Mouse (Mus musculus): ENCODE data around the gene Deup1. TPM values are rescaled to one million over a fixed set of nuclear protein-coding genes. Genes with fewer than 3 reads are reported as not detected.

Deup1 gene
- polyA plus RNA-seq, 1 experiment, result not detected

DNA sequence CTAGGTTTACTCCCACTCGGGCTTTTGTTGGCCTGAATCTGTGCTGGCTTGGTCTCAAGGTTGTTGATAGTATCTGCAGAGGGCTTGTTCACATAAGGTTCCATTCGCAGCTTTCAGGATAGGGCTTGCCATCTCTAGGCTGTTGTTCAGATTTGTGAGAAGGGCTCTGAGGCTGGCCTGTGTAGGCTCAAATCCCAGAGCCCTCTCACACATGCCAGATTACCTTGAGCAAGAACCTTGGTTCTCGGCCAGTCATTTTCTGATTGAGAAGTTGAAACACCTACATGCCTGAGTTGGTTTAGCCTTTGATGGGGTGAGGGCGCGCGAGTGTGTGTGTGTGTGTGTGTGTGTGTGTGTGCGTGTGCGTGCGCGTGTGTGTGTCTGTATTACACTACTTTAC lies 105.4 kb downstream of the Deup1 start:
- Histone ChIP-seq H3K79me2 (ENCODE audit: control insufficient read depth, insufficient read depth) (no peaks in the 10 kb centered on the region), H3K4me3 (ENCODE audit: insufficient read depth, poor library complexity, severe bottlenecking) (no peak overlapping the region), H3ac (ENCODE audit: control insufficient read depth, insufficient read length, low read depth) (no peak overlapping the region), H3K27me3 (ENCODE audit: control insufficient read depth, insufficient read depth, insufficient read length) (no peaks in the 10 kb centered on the region), H3K36me3 (ENCODE audit: control insufficient read depth, insufficient read depth) (no peaks in the 10 kb centered on the region), H3K79me3 (ENCODE audit: low read depth) (no peaks in the 10 kb centered on the region)
- no peak for TF ChIP-seq MAX (IDR thresholded peaks at IDR 0.05)
- TF ChIP-seq FOSL1 (IDR thresholded peaks at IDR 0.05; ENCODE audit: insufficient read depth, low read length, poor library complexity, severe bottlenecking), result no peak
- no peak for TF ChIP-seq MYOG (IDR thresholded peaks at IDR 0.05; ENCODE audit: control insufficient read depth, extremely low read depth, insufficient read length)
- TF ChIP-seq CEBPB (IDR thresholded peaks at IDR 0.05; ENCODE audit: low read depth), result no peak
- TF ChIP-seq USF1 (IDR thresholded peaks at IDR 0.05; ENCODE audit: low read depth), result no peak
- no peak for TF ChIP-seq MYOD1 (IDR thresholded peaks at IDR 0.05; ENCODE audit: control insufficient read depth, insufficient read length, low read depth)
- TF ChIP-seq CTCF (IDR thresholded peaks at IDR 0.05; ENCODE audit: control insufficient read depth, insufficient read depth, insufficient read length), result no peak

DNA sequence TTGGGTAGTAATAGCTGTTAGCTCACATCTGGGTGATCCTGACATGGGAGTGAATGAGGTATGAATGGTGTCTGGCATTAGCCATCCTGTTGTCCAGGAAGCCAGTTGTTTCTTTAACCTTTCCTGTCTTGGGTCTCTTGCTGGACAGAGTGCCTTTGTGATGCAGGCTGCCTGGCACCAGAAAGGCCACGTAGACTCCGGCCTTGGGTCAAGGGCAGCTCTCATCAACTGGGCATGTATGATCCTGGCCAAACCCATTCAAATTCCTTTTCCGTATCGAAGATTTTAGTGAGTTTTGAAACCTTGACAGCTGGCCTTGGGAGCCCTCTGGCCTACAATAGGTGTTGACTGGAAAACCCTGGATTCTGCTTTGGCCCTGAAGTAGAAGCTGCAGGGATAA lies 109.8 kb downstream of the Deup1 start:
- TF ChIP-seq CEBPB (IDR thresholded peaks at IDR 0.05; ENCODE audit: low read depth) (no peak), MAX (IDR thresholded peaks at IDR 0.05) (no peak), CTCF (IDR thresholded peaks at IDR 0.05; ENCODE audit: control insufficient read depth, insufficient read depth, insufficient read length) (no peak), MYOG (IDR thresholded peaks at IDR 0.05; ENCODE audit: control insufficient read depth, extremely low read depth, insufficient read length) (no peak), MYOD1 (IDR thresholded peaks at IDR 0.05; ENCODE audit: control insufficient read depth, insufficient read length, low read depth) (no peak), FOSL1 (IDR thresholded peaks at IDR 0.05; ENCODE audit: insufficient read depth, low read length, poor library complexity, severe bottlenecking) (no peak)
- H3K79me3 ChIP-seq (ENCODE audit: low read depth), result no peaks in the 10 kb centered on the region
- H3K36me3 ChIP-seq (ENCODE audit: control insufficient read depth, insufficient read depth), result no peaks in the 10 kb centered on the region

DNA sequence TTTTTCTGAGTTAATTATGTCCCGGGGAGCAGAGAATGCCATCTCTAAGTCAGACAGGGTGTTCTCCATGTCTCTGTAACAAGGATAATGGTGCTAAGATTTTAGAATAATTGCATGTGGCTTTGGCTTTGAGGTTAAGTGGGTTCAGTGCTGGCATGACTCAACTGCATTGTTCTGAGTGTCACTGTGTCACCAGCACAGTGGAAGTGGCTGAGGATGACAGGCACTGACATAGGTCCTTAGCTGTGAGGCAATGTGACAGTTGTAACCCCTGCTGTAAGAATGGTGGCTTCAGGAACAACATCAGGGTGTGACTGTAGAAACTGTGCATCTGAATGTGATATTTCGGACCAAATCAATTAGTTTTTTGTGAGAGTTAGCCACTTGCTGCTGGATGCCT lies 111.7 kb downstream of the Deup1 start:
- Histone ChIP-seq H3K27me3 (ENCODE audit: control insufficient read depth, insufficient read depth, insufficient read length) (no peaks in the 10 kb centered on the region), H3K79me2 (ENCODE audit: control insufficient read depth, insufficient read depth) (no peaks in the 10 kb centered on the region), H3K36me3 (ENCODE audit: control insufficient read depth, insufficient read depth) (no peaks in the 10 kb centered on the region), H3K79me3 (ENCODE audit: low read depth) (no peaks in the 10 kb centered on the region), H3ac (ENCODE audit: control insufficient read depth, insufficient read length, low read depth) (no peak overlapping the region), H3K4me3 (ENCODE audit: insufficient read depth, poor library complexity, severe bottlenecking) (no peak overlapping the region)
- TF ChIP-seq CTCF (IDR thresholded peaks at IDR 0.05; ENCODE audit: control insufficient read depth, insufficient read depth, insufficient read length) (no peak), MAX (IDR thresholded peaks at IDR 0.05) (no peak), USF1 (IDR thresholded peaks at IDR 0.05; ENCODE audit: low read depth) (no peak), FOSL1 (IDR thresholded peaks at IDR 0.05; ENCODE audit: insufficient read depth, low read length, poor library complexity, severe bottlenecking) (no peak), MYOG (IDR thresholded peaks at IDR 0.05; ENCODE audit: control insufficient read depth, extremely low read depth, insufficient read length) (no peak), MYOD1 (IDR thresholded peaks at IDR 0.05; ENCODE audit: control insufficient read depth, insufficient read length, low read depth) (no peak), CEBPB (IDR thresholded peaks at IDR 0.05; ENCODE audit: low read depth) (no peak)

More for the DNA sequence above, 109.8 kb downstream of the Deup1 start:
- H3K79me2 ChIP-seq (ENCODE audit: control insufficient read depth, insufficient read depth), result no peaks in the 10 kb centered on the region
- no peak overlapping the region for H3ac ChIP-seq (ENCODE audit: control insufficient read depth, insufficient read length, low read depth)
- no peak overlapping the region for H3K4me3 ChIP-seq (ENCODE audit: insufficient read depth, poor library complexity, severe bottlenecking)
- no peaks in the 10 kb centered on the region for H3K27me3 ChIP-seq (ENCODE audit: control insufficient read depth, insufficient read depth, insufficient read length)

DNA sequence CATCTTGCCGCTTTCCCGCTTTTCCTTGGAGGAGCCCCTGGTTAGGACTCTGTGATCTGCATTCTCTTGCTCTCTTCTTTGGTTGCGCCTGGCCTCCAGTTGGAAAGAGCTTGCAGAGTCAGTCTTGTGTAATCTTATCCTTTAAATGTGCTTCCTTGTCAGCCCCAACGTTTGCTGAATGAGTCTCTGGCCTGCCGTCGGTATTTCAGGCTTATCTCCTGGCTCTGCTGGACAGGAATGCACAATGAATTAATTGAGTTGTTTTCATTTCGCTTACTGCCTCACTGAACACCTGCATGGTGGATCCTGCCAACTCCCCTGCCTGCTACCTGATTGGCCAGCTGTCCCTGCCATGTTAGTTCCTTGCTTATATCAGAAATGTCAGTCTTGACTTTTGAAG lies 114.8 kb downstream of the Deup1 start:
- Histone ChIP-seq H3K79me3 (ENCODE audit: low read depth) (no peaks in the 10 kb centered on the region), H3K79me2 (ENCODE audit: control insufficient read depth, insufficient read depth) (no peaks in the 10 kb centered on the region), H3ac (ENCODE audit: control insufficient read depth, insufficient read length, low read depth) (no peak overlapping the region), H3K36me3 (ENCODE audit: control insufficient read depth, insufficient read depth) (no peaks in the 10 kb centered on the region), H3K27me3 (ENCODE audit: control insufficient read depth, insufficient read depth, insufficient read length) (no peaks in the 10 kb centered on the region), H3K4me3 (ENCODE audit: insufficient read depth, poor library complexity, severe bottlenecking) (no peak overlapping the region)
- no peak for TF ChIP-seq MYOD1 (IDR thresholded peaks at IDR 0.05; ENCODE audit: control insufficient read depth, insufficient read length, low read depth)

DNA sequence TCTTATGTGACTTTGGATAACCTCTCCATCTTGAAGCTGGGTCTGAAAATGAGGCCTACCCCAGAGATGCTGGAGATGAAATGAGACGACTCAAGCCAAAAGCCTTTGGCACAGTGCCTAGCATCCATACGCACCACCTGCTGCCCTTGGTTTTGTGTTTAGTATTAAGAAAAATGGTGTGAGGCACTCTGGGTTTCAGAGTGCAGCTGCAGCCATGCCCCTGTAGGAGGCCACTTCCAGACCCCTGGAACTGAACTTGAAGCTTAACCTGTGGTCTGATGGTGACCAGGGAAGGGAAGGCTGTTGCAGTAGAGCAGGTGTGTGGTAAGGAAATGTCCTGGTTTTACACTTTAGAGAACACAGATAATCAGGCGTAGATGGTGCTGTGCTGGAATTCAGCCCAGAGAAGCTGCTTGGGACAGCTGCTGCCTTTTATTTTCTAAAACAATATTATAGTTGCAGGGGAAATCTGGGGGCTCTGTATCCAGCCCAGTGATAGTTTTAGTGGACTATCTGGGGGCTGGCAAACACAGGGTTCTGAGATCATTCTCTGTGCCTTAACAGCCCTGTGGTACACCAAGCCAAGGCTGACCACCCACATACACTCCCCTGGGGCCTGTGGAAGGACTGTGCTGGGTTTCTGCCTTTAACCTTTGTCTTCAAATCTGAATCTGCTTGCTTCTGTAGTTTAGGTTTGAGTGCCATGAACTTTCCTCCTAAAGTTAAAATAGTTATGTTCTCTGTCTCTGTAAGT lies 117.0 kb downstream of the Deup1 start:
- H3K79me3 ChIP-seq (ENCODE audit: low read depth), result no peaks in the 10 kb centered on the region
- no peak overlapping the region for H3K4me3 ChIP-seq (ENCODE audit: insufficient read depth, poor library complexity, severe bottlenecking)
- no peaks in the 10 kb centered on the region for H3K36me3 ChIP-seq (ENCODE audit: control insufficient read depth, insufficient read depth)
- TF ChIP-seq FOSL1 (IDR thresholded peaks at IDR 0.05; ENCODE audit: insufficient read depth, low read length, poor library complexity, severe bottlenecking), result no peak
- TF ChIP-seq CTCF (IDR thresholded peaks at IDR 0.05; ENCODE audit: control insufficient read depth, insufficient read depth, insufficient read length), result no peak
- TF ChIP-seq USF1 (IDR thresholded peaks at IDR 0.05; ENCODE audit: low read depth), result no peak
- TF ChIP-seq MYOD1 (IDR thresholded peaks at IDR 0.05; ENCODE audit: control insufficient read depth, insufficient read length, low read depth), result no peak
- no peak for TF ChIP-seq MAX (IDR thresholded peaks at IDR 0.05)
- no peak for TF ChIP-seq MYOG (IDR thresholded peaks at IDR 0.05; ENCODE audit: control insufficient read depth, extremely low read depth, insufficient read length)
- no peak for TF ChIP-seq CEBPB (IDR thresholded peaks at IDR 0.05; ENCODE audit: low read depth)
- H3K27me3 ChIP-seq (ENCODE audit: control insufficient read depth, insufficient read depth, insufficient read length), result no peaks in the 10 kb centered on the region
- H3ac ChIP-seq (ENCODE audit: control insufficient read depth, insufficient read length, low read depth), result no peak overlapping the region
- no peaks in the 10 kb centered on the region for H3K79me2 ChIP-seq (ENCODE audit: control insufficient read depth, insufficient read depth)

Other genes starting within 250 kb of the Deup1 start
- gene Smco4, start 134.5 kb downstream of the Deup1 start, polyA plus RNA-seq (2012; fragmentation: generic; extraction: Trizol), result 23.8 TPM
- gene Slc36a4, start 81.8 kb upstream of the Deup1 start, polyA plus RNA-seq (2012; fragmentation: generic; extraction: Trizol), result 3.9 TPM
- gene Mtnr1b, start 246.6 kb upstream of the Deup1 start, polyA plus RNA-seq (2012; fragmentation: generic; extraction: Trizol), result not detected

Data from C2C12 (cell line).